Mouse (Mus musculus) embryonic facial prominence, embryonic 15.5 days (tissue): Measurements from ENCODE around the gene Tram2. TPM values are rescaled to one million over a fixed set of nuclear protein-coding genes. Genes with fewer than 3 reads are reported as not detected.

Experiments used
- ATAC-seq: fragments of 200-750 bp; cut with Nextera tagmentation; 2 replicates; pipeline ENCODE4 v1.8.0; 2017; ENCODE audit warnings: low read depth, moderate TSS enrichment; ENCODE audit not compliant: insufficient number of reproducible peaks, low FRiP score, low TSS enrichment
- H3K27ac ChIP-seq: fragments of 300-500 bp; sonication (generic); replicated peaks from 2 replicates; pipeline ENCODE4 v1.5.1; 2015; ENCODE audit warnings: mild to moderate bottlenecking, inconsistent platforms
- H3K27me3 ChIP-seq: fragments of 300-500 bp; sonication (generic); 2 replicates; pipeline ENCODE4 v1.6.1; 2015; ENCODE audit warnings: inconsistent platforms
- H3K36me3 ChIP-seq: fragments of 300-500 bp; sonication (generic); 2 replicates; pipeline ENCODE4 v1.6.1; 2015; ENCODE audit warnings: mild to moderate bottlenecking, inconsistent platforms
- H3K4me1 ChIP-seq: fragments of 300-500 bp; sonication (generic); 2 replicates; pipeline ENCODE4 v1.6.1; 2015; ENCODE audit warnings: inconsistent platforms
- H3K4me2 ChIP-seq: fragments of 300-500 bp; sonication (generic); replicated peaks from 2 replicates; pipeline ENCODE4 v1.6.1; 2015; ENCODE audit warnings: mild to moderate bottlenecking, inconsistent platforms
- H3K4me3 ChIP-seq: fragments of 300-500 bp; sonication (generic); replicated peaks from 2 replicates; pipeline ENCODE4 v1.5.1; 2015; ENCODE audit warnings: mild to moderate bottlenecking, inconsistent platforms
- H3K9ac ChIP-seq: fragments of 300-500 bp; sonication (generic); 2 replicates; pipeline ENCODE4 v1.6.1; 2015; ENCODE audit warnings: inconsistent platforms
- H3K9me3 ChIP-seq: fragments of 300-500 bp; sonication (generic); replicated peaks from 2 replicates; pipeline ENCODE4 v1.6.1; 2016; ENCODE audit warnings: inconsistent platforms
- WGBS: fragments of 180-500 bp; shearing (Covaris S2); methylation state at CpG from one replicate; pipeline ENCODE4 v1.1.7; 2015; 5-methylcytosine and 5-hydroxymethylcytosine counted together
- polyA plus RNA-seq: library from polyadenylated mRNA; unstranded; fragments of >200 nt; fragmentation: Nextera tagmentation; extraction: Ambion mirVana; gene quantifications from 2 replicates; pipeline ENCODE4 v1.2.1, GENCODE M21; 2015

Gene Tram2
- polyA plus RNA-seq, 1 experiment from 2014 or later, result 11.0 TPM

DNA sequence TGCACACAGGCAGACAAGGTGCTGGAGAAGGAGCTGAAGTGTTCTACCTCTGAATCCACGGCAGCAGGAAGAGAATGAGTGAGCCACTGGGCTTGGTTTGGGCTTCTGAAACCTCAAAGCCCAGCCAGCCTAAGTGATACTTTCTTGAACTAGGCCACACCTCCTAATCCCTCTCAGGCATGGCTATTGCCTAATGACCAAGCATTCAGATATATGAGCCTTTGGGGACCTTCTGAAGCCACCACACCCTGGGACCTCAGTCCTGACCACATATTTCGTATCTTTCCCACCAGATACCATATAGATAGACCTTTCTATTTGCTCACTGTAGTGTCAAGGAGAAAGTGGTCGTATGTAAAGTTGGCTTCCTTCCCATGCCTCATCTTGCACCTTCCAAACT is 85.3 kb downstream of the Tram2 start:
- WGBS, result 78% methylated on average over 3 of the region's 3 CpGs
- H3K27me3 ChIP-seq, result no peaks in the 10 kb centered on the region
- no peak for ATAC-seq
- H3K4me3 ChIP-seq, result no peak overlapping the region
- peaks cover 14% of the 10 kb centered on the region for H3K4me1 ChIP-seq
- no peaks in the 10 kb centered on the region for H3K9me3 ChIP-seq
- no peaks in the 10 kb centered on the region for H3K36me3 ChIP-seq
- H3K9ac ChIP-seq, result no peak overlapping the region
- H3K27ac ChIP-seq, result no peak overlapping the region
- no peak overlapping the region for H3K4me2 ChIP-seq

DNA sequence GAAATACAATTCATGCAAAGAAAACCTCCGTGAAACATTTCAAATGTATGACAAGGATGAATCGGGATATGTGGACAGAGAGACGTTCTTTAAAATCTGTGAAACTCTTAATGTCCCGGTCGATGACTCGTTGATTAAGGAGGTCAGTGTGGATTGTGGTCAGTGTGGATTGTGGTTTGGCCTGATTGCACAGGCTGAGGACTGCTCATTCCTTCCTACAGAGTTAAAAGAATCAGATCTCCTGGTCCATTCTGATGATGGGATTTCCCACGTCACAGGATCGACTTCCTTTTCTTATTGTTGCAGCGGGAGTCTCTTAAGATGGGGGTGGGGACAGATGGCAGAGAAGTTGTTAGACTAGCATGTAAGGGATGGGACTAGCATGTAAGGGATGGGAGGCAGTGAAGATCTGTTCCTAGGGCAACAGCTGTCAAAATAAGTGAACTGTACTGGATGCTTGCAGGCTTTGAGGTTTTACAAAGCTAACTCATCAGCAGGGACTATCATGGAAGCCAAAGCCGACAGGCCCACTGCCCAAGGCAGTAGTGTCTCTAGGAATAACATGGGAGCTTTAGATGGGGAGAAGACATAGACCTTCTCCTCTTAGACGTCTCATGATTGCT is 89.5 kb downstream of the Tram2 start:
- Histone ChIP-seq H3K4me2 (no peak overlapping the region), H3K27ac (no peak overlapping the region), H3K36me3 (no peaks in the 10 kb centered on the region), H3K4me1 (no peaks in the 10 kb centered on the region), H3K9ac (no peak overlapping the region), H3K27me3 (no peaks in the 10 kb centered on the region), H3K9me3 (no peaks in the 10 kb centered on the region), H3K4me3 (no peak overlapping the region)
- no peak for ATAC-seq
- 85% methylated on average over 11 of the region's 11 CpGs for WGBS

- Histone ChIP-seq H3K27me3 (no peaks in the 10 kb centered on the region), H3K9me3 (no peaks in the 10 kb centered on the region), H3K4me2 (no peak overlapping the region), H3K27ac (no peak overlapping the region), H3K4me3 (no peak overlapping the region), H3K36me3 (no peaks in the 10 kb centered on the region), H3K9ac (no peak overlapping the region), H3K4me1 (no peaks in the 10 kb centered on the region)
- ATAC-seq, result no peak
- WGBS, result 62% methylated on average over 10 of the region's 10 CpGs
Measured at GRCm38 (mm10) chr1:20986378-20987056, 92.5 kb downstream of the Tram2 start.

GRCm38 (mm10) chr1:20984582-20984981 is 94.4 kb downstream of the Tram2 start:
- H3K9me3 ChIP-seq, result no peaks in the 10 kb centered on the region
- H3K36me3 ChIP-seq, result no peaks in the 10 kb centered on the region
- H3K27ac ChIP-seq, result no peak overlapping the region
- H3K4me2 ChIP-seq, result no peak overlapping the region
- no peak for ATAC-seq
- H3K9ac ChIP-seq, result no peak overlapping the region
- WGBS, result 72% methylated on average over 4 of the region's 4 CpGs
- no peaks in the 10 kb centered on the region for H3K27me3 ChIP-seq
- H3K4me1 ChIP-seq, result no peaks in the 10 kb centered on the region
- no peak overlapping the region for H3K4me3 ChIP-seq

DNA sequence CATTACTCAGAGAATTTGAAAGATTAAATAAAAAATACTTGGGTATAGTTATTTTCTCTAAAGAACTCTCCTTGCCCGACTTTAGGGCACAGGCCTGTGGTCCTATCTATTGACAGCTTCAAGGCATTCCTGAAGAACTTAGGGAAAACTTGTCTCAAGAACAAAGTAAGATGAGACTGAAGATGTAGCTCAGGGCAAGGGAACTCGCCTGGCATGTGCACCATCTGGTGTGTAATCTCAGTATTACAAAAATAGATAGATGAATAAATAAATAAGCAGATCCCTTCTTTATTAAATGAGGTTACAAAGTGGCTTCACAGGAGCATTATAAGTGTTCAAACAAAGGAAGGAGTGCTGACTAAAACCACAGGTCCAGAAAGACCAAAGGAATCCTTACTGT is 94.9 kb downstream of the Tram2 start:
- no peak for ATAC-seq
- Histone ChIP-seq H3K9ac (no peak overlapping the region), H3K36me3 (no peaks in the 10 kb centered on the region), H3K4me2 (no peak overlapping the region), H3K4me3 (no peak overlapping the region), H3K27ac (no peak overlapping the region), H3K27me3 (no peaks in the 10 kb centered on the region), H3K4me1 (no peaks in the 10 kb centered on the region), H3K9me3 (no peaks in the 10 kb centered on the region)
- 51% methylated on average over 2 of the region's 2 CpGs for whole genome bisulfite sequencing

DNA sequence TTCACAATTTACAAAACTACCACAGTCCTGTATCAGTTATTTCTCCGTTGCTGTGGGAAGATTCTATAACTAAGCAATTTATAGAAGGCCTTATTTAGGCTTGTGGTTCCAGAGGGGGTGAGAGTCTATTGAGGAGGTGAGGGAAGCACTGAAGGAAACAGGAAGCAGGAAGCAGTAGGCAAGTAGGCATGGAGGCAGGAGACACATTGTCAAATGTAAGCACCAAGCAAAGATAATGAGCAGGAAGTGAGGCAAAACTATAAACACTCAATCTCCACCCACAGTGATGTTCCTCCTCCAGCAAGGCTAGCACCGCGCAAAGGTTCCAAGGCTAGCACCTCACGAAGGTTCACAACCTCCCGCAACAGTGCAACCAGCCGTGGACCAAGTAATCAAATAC is 97.3 kb downstream of the Tram2 start:
- WGBS, result 86% methylated on average over 6 of the region's 6 CpGs
- Histone ChIP-seq H3K9me3 (no peaks in the 10 kb centered on the region), H3K27me3 (no peaks in the 10 kb centered on the region), H3K27ac (no peak overlapping the region), H3K4me3 (no peak overlapping the region), H3K9ac (no peak overlapping the region), H3K36me3 (no peaks in the 10 kb centered on the region), H3K4me2 (no peak overlapping the region), H3K4me1 (no peaks in the 10 kb centered on the region)
- ATAC-seq, result no peak

GRCm38 (mm10) chr1:20980553-20980952 is 98.5 kb downstream of the Tram2 start:
- no peak overlapping the region for H3K9ac ChIP-seq
- H3K36me3 ChIP-seq, result no peaks in the 10 kb centered on the region
- H3K4me1 ChIP-seq, result no peaks in the 10 kb centered on the region
- no peak overlapping the region for H3K4me2 ChIP-seq
- H3K4me3 ChIP-seq, result no peak overlapping the region
- H3K27ac ChIP-seq, result no peak overlapping the region
- H3K9me3 ChIP-seq, result no peaks in the 10 kb centered on the region
- no peak for ATAC-seq
- WGBS, result 53% methylated on average over 1 of the region's 1 CpGs
- no peaks in the 10 kb centered on the region for H3K27me3 ChIP-seq

GRCm38 (mm10) chr1:20974341-20975135 is 104.5 kb downstream of the Tram2 start:
- Histone ChIP-seq H3K36me3 (no peaks in the 10 kb centered on the region), H3K4me2 (no peak overlapping the region), H3K9me3 (no peaks in the 10 kb centered on the region), H3K4me3 (no peak overlapping the region), H3K27ac (no peak overlapping the region), H3K4me1 (no peaks in the 10 kb centered on the region), H3K27me3 (no peaks in the 10 kb centered on the region), H3K9ac (no peak overlapping the region)
- ATAC-seq, result no peak
- 69% methylated on average over 9 of the region's 9 CpGs for WGBS

GRCm38 (mm10) chr1:20973389-20973788 is 105.6 kb downstream of the Tram2 start:
- Histone ChIP-seq H3K27ac (no peak overlapping the region), H3K27me3 (no peaks in the 10 kb centered on the region), H3K4me1 (no peaks in the 10 kb centered on the region), H3K9ac (no peak overlapping the region), H3K36me3 (no peaks in the 10 kb centered on the region), H3K9me3 (no peaks in the 10 kb centered on the region), H3K4me2 (no peak overlapping the region), H3K4me3 (no peak overlapping the region)
- ATAC-seq, result no peak
- WGBS, result 92% methylated on average over 6 of the region's 6 CpGs

DNA sequence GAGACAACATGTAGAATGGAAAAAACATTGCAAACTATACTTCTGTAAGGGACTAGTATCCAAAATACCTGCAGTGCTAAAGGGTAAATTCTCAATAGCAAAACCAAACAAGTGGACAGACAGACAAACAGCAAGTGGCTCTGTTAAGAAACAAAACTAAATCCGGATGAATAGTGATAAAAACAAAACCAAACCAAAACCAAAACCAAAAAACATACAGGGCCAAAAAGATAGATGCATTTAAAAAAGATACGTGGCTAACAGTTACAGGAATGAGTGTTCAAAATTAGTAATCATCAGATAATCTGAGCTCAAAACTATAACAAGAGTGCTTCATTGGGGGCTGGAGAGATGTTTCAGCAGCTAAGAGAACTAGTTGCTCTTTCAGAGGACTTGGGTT is 109.4 kb downstream of the Tram2 start:
- Histone ChIP-seq H3K27me3 (no peaks in the 10 kb centered on the region), H3K4me3 (no peak overlapping the region), H3K9ac (no peak overlapping the region), H3K4me1 (no peaks in the 10 kb centered on the region), H3K9me3 (no peaks in the 10 kb centered on the region), H3K27ac (no peak overlapping the region), H3K4me2 (no peak overlapping the region), H3K36me3 (no peaks in the 10 kb centered on the region)
- 82% methylated on average over 2 of the region's 2 CpGs for WGBS
- ATAC-seq, result no peak

DNA sequence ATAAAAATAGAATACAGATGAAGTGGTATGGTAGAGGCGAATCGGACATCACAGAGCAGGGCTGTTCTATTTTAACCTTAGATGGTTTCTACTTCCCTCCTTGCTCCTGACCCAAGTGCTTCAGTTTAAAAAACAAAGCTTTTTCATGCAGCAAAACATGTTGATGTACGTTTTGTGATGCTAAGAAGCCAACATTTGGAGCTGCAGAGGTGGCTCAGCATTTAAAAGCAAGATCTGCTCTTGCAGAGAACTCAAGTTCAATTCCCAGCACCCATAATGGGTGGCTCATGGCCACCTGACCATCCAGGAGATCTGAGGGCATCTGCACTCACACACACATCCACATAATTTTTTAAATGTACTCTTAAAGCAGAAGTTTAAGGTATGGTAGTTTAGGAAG is 124.2 kb downstream of the Tram2 start:
- ATAC-seq, result no peak
- H3K36me3 ChIP-seq, result no peaks in the 10 kb centered on the region
- H3K9ac ChIP-seq, result no peak overlapping the region
- H3K9me3 ChIP-seq, result no peaks in the 10 kb centered on the region
- no peaks in the 10 kb centered on the region for H3K27me3 ChIP-seq
- no peak overlapping the region for H3K4me3 ChIP-seq
- peaks cover 10% of the 10 kb centered on the region for H3K4me1 ChIP-seq
- H3K27ac ChIP-seq, result no peak overlapping the region
- 80% methylated on average over 3 of the region's 3 CpGs for WGBS
- no peak overlapping the region for H3K4me2 ChIP-seq
